Mouse (Mus musculus): ENCODE measurements around the gene Cct8l1.

The Cct8l1 gene

DNA sequence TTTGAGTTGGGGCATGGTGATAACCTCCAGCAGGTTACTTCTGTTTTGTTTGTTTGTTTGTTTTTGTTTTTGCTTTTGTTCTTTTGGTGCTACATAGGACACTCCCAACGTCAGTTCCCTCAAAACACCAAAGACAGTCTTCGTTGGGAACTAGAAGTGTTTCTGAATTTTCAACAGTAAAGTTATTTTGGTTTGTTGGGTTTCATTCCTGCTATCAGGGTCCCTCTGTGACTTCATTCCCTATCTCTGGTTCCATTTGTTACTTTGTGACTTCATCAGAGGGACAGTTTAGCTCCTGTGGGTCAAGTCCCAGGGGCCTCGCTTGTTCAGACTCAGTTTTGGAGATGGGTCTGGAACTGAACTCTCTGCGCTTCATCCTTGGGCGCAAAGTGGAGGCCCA, at the start of gene Cct8l1:
Gene Cct8l1 (plus strand): TSS at position 301 of the 400 bp plus-strand sequence.
- DNase-seq: no peak

DNA sequence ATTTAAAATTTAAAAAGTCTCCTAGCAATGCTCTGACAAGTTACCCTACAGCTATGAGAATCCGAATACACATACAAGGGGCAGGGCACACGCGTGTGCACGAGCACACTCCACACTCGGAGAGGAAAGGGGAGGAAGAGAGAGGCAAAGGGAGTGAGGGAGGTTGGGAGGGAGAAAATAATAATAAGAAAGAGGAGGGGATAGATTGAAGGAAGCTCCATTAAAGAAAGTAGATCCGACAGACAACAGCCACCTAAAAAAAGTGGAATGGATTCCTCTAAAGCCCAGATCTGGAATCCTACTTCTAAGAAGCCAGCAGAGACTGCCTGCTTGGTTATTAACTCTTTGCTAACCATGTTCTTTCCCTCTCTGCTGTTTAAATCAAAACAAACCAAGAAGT, 43.8 kb upstream of the Cct8l1 start:
- DNase-seq: no peak

DNA sequence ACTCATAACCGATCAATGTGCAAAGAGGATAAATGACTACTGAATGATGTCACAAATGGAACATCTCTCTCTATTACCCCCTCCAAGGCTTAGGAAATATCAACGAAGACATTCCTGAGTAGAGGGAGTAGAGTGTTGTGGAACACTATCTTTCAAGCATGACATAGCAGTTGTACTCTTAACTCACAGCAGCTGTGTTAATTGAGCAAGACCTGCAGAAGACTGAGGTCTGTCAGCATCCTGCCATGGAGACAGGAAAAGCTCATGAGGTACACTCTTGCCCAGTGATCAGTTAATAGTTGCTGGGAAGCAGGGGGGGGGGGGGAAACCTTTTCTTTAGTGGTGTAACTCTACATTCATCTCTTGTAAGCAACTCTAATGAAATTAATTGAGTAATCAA, 40.1 kb upstream of the Cct8l1 start:
- DNase-seq: no peak

DNA sequence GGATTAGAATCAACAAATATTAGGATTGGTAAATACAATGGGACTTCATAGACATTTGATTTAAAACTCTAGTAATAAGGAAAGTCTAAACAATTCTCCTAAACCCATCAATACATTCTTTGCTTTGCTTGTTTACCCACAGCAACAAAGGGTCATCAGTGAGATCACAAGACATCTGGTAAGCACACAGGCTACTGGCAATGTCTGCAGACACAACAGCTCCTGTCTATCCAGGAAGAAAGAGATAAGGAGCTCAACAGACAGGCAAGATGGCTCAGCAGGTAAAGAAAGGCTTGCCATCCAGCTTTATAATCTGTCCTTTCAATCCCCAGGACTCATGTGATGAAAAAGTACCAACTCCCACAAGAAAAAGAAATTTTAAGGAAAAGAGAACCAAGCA, 37.0 kb upstream of the Cct8l1 start:
- DNase-seq: no peak

DNA sequence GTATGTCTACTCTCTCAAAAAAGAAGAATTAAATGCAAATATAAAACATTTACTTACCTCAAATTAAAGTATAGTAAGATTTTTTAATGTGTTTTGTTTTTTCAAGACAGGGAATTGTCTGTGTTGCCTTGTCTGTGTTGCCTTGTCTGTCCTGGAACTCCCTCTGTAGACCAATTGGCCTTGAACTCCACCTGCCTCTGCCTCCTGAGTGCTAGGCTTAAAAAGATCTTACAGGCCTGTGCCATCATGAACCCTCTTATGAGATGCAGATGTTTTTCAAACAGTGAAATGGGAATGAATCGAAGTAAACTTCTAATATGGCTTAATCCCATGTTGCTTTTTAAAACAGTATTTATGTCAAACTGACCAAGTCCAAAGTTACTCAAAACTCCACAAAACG, 19.2 kb upstream of the Cct8l1 start:
- DNase-seq: no peak

DNA sequence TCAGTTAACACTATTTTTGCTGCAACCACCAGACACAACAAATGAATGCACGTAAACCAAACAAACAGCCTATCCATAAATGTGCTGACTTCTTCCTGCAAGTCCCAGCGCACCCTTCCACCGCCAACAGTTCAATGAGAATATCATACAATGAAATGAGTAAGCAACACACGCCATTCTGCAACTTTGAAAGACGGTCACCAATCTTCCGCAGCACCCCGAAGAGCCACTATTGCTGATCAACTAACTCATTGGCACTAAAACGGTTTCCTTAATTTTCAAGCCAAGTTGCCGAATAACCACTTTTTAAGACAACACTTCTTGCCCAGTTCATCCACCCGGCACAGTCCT, 18.5 kb upstream of the Cct8l1 start:
- DNase-seq: peak in 1 of 2 experiments; percentile 14

DNA sequence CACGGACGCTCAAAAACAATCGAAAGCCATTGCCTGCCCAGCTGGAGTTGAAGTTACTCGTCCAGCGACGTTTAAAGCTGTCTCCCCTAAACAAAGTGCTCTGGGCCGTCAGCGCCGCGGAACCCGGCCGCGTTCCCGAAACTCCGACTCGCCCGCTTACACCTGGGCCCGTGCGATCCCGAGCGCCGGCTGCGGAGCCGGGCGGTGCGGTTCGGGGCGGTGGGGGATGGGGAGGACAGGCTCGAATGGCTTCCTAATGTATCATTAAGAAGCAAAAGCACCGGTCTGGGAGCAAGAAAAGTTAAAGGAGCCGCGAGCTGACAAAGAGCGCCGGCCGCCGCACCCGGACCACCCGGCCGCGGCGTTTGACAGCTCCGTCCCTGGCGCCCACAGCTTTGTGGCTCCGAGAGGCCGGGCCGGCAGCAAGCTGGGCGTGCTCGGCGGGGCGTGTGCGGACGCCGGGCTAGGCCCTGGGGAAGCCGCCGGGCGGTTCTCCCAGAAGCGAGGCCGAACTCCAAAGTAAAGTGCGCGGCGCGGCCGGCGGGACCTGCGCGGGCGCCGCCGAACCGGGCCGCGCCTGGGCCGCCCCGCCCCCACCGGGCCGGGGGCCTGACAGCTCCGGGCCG, 18.0 kb upstream of the Cct8l1 start:
- DNase-seq: peak; percentile 33 to 51

DNA sequence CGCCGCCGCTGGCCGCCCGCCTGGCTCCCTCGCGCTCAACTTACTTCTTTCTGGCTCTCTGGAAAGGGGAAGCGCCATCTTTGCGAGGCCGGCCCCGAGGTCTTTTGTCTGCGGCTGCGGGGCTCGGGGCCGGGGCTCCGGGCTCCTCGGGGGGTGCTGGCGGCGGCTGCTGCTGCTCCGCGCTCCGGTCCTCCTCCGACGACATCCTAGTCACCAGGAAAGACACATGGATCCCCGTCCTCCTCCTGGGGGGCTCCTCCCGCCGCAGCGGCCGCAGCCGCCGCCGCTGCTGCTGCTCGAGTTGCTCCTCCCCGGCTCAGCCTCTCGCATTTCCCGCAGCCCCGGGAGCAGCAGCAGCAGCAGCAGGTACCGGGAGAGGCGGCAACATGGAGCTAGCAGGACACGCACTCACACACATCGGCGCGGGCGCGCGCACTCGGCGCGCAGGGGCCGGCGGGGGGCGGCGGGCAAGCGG, 17.5 kb upstream of the Cct8l1 start, which contains the start of gene Kmt2c:
Gene Kmt2c (minus strand): TSS at position 438 of the 475 bp plus-strand sequence.
- peak in 1 of 2 experiments; percentile 66 for DNase-seq

DNA sequence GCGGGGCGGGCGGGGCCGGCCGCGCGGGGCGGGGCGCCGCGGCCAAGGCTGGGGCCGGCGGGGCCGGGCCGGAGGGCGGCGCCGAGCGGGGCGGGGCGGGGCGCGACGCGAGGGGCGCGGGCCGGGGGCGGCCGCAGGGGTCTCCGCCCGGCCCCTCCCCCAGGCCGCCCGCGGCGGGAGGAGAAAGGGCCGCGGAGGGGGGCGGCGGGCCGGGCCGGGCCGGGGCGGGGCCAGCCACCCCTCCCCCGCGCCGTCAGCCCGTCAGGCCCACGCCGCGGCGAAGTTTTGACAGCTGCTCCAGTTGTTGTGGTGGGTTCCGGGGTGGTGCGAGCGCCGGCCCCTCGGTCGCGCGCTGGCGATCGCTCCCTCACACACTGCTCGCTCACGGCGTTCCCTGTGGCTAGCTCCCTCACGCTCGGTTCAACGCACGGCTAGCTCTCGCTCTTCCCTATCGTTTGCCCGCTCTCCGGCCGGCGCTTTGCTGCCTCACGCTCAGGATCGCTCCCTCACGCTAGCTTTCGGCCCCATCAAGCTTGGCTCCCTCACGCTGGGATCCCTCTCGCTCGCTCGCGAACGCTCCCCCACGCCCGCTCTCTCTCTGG, 16.9 kb upstream of the Cct8l1 start:
- peak; percentile 72 to 75 for DNase-seq

DNA sequence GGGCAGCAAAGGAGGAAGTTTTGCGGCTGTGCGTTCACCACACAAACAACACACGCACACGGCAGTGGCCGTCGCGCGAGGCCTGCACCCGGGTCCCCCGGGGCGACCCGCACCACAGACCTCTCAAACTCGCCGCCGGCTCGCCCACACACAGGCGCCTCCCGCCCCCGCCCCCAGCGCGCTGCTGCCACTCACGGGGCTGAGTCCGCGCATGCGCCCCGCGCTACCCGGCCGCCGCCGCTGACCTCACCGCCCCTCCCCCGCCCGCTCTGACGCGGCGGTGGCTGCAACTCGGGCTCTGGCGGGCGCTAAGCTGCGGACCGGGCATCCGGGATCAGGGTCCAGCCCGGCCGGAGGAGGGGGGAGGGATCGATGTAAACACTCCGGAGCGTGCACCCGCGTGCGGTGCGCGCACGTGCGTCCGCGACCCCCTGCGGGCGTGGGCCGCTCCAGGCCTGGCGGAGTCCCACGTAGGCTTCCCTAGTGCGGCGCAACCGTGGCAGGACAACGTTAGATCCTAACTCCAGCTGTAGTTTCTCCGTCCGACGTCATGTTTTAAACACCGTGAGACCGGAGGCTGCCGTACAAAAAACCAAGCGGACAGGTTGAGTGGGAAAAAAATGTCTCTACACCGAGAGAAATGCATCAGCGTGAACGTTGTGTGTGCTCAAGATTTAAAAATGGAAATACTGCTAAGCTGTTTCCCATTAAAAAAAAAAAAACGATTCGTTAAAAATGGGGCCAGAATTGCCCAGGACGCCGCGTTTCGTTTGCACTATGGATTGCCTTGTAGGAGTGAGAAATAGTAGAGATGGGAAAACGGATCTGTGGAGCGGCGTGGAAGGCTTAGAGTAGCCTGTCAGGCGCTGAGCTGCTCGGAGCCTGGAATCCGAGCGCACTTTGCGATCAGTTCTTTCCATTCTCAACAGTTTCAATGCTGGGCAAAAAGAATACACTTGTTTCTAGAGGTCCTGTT, 16.2 kb upstream of the Cct8l1 start:
- DNase-seq: peak; percentile 94 to 96

DNA sequence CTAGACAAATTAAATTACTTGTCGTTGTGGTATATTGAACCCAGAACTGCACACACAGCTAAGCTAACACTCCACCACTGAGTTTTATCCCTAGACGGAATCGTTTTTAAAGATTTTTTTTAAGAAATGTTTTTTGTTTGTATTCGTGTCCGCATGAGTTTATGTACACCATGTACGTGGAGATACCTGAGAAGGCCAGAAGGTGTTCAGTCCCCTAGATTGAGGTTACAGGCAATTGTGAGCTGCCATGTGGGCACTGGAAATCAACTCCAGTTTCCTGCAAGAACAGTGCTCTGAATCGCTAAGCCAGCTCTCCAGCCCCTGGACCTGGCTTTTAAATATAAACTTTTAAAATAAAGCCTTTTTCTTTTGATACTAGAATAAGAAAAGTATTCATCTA, 15.2 kb upstream of the Cct8l1 start:
- DNase-seq: no peak

DNA sequence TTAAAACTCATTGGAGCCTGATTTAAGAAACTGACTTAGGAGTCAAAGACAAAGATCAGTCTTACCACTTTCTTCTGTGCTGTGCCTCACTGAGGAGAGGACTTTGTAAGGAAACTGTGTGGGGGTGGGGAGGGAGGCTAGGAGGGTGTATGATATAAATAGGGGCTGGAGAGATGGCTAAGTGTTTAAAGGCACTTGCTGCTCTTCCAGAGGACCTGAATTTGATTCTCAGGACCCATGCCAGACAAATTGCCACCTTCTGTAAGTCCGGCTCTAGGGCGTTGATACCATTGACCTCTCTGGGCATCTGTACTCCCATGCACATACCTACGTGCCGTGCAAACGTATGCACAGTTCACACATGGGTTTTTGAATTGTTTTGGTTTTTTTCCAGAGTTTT, 9.8 kb upstream of the Cct8l1 start:
- DNase-seq: no peak

DNA sequence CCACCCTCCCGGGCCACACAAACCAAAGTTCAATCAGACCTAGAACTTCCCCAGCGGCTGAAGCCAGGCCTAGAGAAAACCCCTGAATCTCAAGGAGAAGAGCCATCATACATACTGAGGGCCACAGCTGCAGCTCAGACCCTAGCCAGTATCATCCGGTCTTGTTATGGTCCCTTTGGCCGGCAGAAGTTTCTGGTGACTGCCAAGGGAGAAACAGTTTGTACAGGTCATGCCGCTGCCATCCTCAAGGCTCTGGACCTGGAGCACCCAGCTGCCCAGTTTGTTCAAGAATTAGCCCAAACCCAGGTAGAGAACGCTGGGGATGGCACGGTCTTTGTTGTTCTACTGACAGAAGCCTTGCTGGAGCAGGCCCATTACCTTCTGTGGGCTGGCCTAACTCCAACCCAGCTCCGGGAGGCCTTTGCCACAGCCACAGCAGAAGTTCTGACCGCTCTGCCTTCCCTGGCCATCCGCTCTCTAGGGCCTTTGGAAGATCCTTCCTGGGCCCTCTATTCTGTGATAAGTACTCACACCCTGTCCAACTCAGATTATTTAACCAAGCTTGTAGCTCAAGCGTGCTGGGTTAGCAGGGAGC, 531 bp downstream of the Cct8l1 start:
- DNase-seq: no peak

DNA sequence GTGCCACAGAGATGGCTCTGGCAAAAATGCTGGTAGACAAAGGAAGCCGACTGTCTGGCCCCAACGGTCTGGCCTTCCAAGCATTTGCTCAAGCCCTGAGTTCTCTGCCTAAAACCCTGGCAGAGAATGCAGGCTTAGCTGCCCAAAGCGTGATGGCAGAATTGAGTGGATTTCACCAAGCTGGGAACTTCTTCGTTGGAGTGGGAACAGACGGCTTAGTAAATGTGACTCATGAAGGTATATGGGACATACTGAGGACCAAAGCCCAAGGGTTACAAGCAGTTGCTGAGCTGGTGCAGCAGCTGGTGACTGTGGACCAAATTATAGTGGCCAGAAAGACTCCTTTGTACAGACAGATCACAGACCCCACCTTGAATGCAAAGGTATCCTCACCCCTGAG, 1.7 kb downstream of the Cct8l1 start:
- DNase-seq: no peak

DNA sequence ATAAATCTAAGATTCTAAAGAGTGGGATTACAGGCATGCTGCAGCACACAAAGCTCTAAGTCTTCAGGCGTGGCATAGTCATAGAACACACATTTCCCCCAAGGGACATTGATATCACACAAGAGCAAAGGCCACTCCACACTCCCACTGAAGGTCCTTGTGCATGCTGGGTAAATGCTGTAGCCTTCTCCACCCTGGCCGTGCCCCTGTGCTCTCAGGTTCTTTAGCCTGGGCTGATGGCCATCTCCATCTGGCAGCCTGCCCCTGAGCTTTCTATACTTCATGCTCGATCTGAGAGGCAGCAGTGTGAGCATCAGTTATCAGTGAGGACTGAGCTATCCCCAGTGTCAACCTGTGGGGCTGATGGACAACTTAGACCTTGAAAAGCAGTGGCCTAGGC, 4.0 kb downstream of the Cct8l1 start:
- no peak for DNase-seq

DNA sequence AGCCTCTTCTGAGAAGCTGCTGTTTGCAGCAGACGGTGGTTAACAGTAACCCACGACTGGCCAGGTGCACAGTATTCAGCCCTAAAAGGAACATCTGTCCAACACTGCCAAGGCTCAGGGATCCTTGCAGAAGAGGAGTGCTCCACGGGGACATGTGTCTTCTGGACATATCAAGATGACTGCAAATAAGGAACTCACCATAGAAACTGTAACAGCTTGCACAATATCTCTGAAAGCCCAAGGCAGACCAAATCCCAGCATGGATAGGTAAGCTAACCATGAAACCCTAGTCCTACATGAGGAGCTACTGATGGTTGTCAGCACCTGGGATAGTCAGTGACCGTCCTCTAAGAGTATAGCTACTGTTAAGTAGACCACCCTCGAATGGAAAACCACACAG, 5.6 kb downstream of the Cct8l1 start:
- no peak for DNase-seq

DNA sequence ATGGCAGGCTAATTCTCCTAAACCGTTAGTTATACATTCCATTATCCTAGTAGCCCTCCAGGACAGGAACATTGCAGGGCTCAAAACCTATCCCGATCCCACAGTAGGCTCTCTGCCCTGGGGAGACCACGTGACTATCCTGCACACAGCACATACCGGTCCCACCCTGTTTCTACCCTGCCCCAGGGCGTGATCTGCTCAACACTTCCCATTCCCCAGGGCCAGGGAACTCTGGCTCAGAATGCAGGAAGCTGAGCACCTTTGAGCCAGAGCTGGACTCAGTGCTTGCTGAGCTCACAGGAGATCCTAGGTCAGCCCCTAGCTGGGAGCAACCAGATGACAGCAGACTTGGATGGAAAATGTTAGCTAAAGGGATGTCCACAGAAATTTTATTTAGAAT, 10.2 kb downstream of the Cct8l1 start:
- no peak for DNase-seq

DNA sequence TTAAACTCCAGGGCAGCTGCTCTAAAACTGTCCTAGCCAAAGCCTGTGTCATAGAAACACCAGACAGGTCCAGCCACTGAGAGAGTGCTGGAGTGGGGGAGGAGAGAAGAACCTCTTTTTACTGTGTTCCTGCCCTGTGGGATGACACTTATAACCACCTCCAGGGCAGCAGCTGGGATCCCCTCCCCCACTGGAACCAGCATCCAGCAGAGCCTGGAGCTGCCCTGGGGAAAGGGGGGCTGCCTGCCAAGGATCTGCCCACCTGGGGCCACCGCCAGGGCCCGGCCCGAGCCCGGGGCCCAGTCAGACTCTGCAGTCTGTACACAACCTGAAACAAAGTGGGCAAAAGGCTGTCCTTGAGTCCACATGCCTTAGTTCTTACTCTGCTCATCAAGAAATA, 11.1 kb downstream of the Cct8l1 start:
- no peak for DNase-seq

DNA sequence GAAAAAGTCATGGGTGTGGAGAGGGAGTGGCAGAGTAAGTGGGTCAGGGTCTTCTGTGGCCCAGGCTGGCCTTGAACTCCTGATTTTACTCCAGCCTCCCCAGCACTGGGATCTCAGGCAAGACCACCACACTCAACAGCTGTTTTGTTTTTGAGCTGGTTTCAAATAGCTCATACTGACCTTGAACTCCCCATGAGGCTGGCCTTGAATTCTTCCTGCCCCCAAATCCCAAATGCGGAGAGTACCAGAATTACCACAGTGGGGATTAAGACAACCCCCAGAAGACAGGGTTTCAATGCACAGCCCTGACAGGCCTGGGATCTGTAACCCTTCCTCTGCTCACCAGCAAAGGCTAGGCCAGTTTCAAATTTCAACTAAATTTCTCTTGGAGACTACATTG, 12.1 kb downstream of the Cct8l1 start:
- DNase-seq: no peak

DNA sequence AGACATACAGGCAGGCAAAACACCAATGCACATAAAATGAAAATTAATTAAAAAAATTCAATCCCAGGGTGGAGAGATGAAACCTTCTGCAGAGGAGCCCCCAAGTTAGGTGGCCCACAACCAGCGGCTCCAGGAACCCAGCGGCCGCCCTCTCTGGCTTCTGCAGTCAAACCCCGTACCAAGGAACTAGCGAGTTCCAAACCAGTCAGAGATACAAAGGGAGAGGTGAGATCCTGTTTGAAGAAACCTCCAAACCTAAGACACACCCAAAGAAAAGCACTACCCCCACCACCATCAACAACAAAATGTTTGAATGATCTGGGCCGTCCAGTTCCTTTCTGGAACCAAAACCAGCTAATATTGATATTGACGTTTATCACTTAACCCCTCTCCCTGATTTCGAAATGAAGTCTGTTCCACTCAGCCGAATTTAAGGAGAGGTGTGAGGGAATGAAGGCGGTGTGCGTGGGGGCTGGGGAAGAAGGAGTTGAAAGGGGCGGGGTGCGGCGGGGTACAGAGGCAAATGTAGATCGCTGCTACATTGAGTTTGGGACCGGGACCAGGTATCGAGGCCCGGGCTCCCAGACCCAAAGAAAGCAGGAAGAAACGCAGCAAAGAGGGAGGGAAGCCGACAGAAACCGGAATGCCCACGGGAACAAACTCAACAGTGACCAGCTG, 13.1 kb downstream of the Cct8l1 start:
- no peak for DNase-seq

DNA sequence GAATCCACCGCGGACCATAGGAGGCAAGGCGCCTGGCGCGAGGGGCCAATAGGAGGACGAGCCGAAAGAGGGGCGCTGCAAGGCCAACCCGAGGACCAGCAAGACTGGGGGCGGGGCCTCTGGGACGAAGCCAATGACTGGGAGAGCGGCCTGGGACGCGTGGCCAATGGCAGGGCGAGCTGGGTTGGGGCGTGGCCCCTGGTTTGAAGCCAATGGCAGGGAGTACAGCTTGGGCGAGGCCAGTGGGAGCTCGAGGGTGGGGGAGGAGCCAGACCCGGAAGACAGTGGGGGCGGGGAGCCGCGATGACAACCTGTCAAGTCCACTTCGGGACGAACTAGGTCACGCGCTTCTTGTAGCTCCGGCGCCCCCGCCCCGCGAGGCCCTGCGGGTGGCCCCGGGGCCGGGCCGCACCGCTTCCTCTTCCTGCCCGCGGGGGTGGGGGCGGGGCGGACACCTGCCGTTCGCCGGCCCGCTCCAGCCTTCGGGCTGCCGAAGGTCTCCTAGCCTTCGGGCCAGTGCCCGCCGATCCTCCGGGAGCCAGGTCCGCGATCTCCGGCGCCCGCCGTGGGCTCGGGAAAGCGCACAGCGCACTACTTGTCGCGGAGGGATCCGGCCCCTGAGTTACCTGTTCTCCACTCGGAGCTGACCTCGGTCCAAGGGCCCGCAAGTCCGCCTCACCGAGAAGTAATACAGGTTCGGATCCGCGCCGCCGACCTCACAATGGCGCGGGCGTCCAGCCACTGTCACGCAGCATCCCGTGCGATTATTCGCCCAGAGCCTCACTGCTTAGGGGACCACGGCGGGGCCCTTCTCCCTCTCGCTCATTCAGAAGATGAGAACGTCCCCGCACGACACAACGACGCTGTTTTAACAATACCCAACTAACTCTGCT, 13.9 kb downstream of the Cct8l1 start:
- peak; percentile 98 to 100 for DNase-seq

DNA sequence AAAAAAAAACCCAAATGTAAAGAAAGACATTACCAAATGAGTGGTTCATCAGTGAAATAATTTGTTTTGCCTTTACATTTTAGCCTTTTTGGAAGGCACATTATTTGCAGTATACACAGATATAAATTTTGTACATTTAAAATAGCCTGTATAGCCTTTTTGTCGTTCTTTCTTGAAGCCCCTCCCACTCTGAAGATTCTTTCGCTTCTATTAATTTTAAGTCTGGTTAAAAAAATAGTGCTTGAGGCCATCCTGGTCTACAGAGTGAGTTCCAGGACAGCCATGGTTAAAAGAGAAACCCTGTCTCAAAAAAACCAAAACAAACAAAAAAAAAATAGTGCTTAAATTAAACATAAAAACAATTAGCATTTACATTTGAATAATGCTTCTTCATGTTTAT, 14.8 kb downstream of the Cct8l1 start:
- no peak for DNase-seq
